15 mouse cellular contexts compared by ENCODE assay signal in genomic region chr9:99872204-99873115, GRCm38 (mm10). TPM values are rescaled to one million over a fixed set of nuclear protein-coding genes. Genes with fewer than 3 reads are reported as not detected.
DNase-seq lines count a peak whose midpoint lies in the region; ATAC-seq lines count a peak whose summit lies in the region.
"Had no signal": no experiment of that assay in that cellular context is flagged by ENCODE, and none has a peak within 500 bp of the region (broad histone marks: within the 10 kb centered on the region; RNA-seq: fewer than 3 reads in every experiment).

No protein-coding gene starts in this region.

- no peak for ATAC-seq in intestine, embryonic 14.5 days (replicated peaks; ENCODE audit: low FRiP score, low TSS enrichment, low read depth)
- ATAC-seq in intestine, embryonic 15.5 days: no peak
- peak; percentile 67 for ATAC-seq in forebrain, embryonic 12.5 days (ENCODE audit: low FRiP score)
- ATAC-seq in limb, embryonic 13.5 days (ENCODE audit: low FRiP score, low read depth): no peak

- H3K27ac ChIP-seq in intestine, embryonic 14.5 days (ENCODE audit: low read depth): no peak overlapping the region
- H3K27ac ChIP-seq in intestine, embryonic 15.5 days: no peak overlapping the region
- H3K27ac ChIP-seq in forebrain, embryonic 12.5 days: no peak overlapping the region
- H3K27ac ChIP-seq in limb, embryonic 13.5 days: no peak overlapping the region
- H3K27ac ChIP-seq: heart, embryonic 15.5 days had no signal

- no peaks in the 10 kb centered on the region for H3K9me3 ChIP-seq in intestine, embryonic 14.5 days (ENCODE audit: control insufficient read depth, low read length)
- no peaks in the 10 kb centered on the region for H3K9me3 ChIP-seq in intestine, embryonic 15.5 days
- H3K9me3 ChIP-seq in forebrain, embryonic 12.5 days: no peaks in the 10 kb centered on the region
- H3K9me3 ChIP-seq in limb, embryonic 13.5 days: no peaks in the 10 kb centered on the region
- H3K9me3 ChIP-seq: heart, embryonic 15.5 days had no signal

- H3K4me2 ChIP-seq in intestine, embryonic 14.5 days (ENCODE audit: low read length): no peak overlapping the region
- H3K4me2 ChIP-seq in intestine, embryonic 15.5 days (replicated peaks): no peak overlapping the region
- H3K4me2 ChIP-seq in forebrain, embryonic 12.5 days: peak overlapping the region; percentile 25
- peak overlapping the region; percentile 31; the same call in 1 of the 2 replicates for H3K4me2 ChIP-seq in limb, embryonic 13.5 days (replicated peaks)

- DNase-seq in intestine, embryonic 14.5 days (ENCODE audit: low spot score): peak; percentile 67
- DNase-seq in retina, embryonic 14.5 days (ENCODE audit: low spot score): peak; percentile 45
- DNase-seq in adrenal gland, postnatal 36 days: no peak
- no peak for DNase-seq in adrenal gland, postnatal 14 days
- no peak for DNase-seq in adrenal gland, postnatal 10 days
- DNase-seq: cerebellum, postnatal 25 days; kidney, adult 8-10 months; layer of hippocampus, adult 9-11 months; lung, postnatal 36 days had no signal

- peaks cover 6% of the 10 kb centered on the region; the same call in 1 of the 2 replicates for H3K4me1 ChIP-seq in intestine, embryonic 14.5 days (replicated peaks; ENCODE audit: control insufficient read depth, insufficient read depth, low read length)
- H3K4me1 ChIP-seq in intestine, embryonic 15.5 days (replicated peaks): peaks cover 24% of the 10 kb centered on the region
- H3K4me1 ChIP-seq in forebrain, embryonic 12.5 days: peaks cover 71% of the 10 kb centered on the region
- H3K4me1 ChIP-seq in limb, embryonic 13.5 days: peaks cover 50% of the 10 kb centered on the region

- peaks cover 100% of the 10 kb centered on the region for H3K27me3 ChIP-seq in intestine, embryonic 14.5 days (replicated peaks; ENCODE audit: control insufficient read depth, insufficient read depth, low read length)
- peaks cover 93% of the 10 kb centered on the region for H3K27me3 ChIP-seq in intestine, embryonic 15.5 days (replicated peaks)
- peaks cover 97% of the 10 kb centered on the region for H3K27me3 ChIP-seq in forebrain, embryonic 12.5 days
- peaks cover 100% of the 10 kb centered on the region for H3K27me3 ChIP-seq in limb, embryonic 13.5 days

- no peak overlapping the region for H3K4me3 ChIP-seq in intestine, embryonic 14.5 days (ENCODE audit: low read depth, low read length)
- no peak overlapping the region for H3K4me3 ChIP-seq in intestine, embryonic 15.5 days (replicated peaks)
- peak overlapping the region; percentile 24 for H3K4me3 ChIP-seq in forebrain, embryonic 12.5 days (replicated peaks)
- H3K4me3 ChIP-seq in limb, embryonic 13.5 days: 0 out of 2 replicates have a peak overlapping the region, but pooled peaks have one; percentile 13
- H3K4me3 ChIP-seq: heart, embryonic 15.5 days had no signal

- no peak overlapping the region for H3K9ac ChIP-seq in intestine, embryonic 14.5 days (ENCODE audit: low read length)
- H3K9ac ChIP-seq in intestine, embryonic 15.5 days: no peak overlapping the region
- no peak overlapping the region for H3K9ac ChIP-seq in forebrain, embryonic 12.5 days
- H3K9ac ChIP-seq in limb, embryonic 13.5 days: no peak overlapping the region
- H3K9ac ChIP-seq: heart, embryonic 15.5 days had no signal

- H3K36me3 ChIP-seq in intestine, embryonic 14.5 days (ENCODE audit: control insufficient read depth, insufficient read depth, low read length): no peaks in the 10 kb centered on the region
- H3K36me3 ChIP-seq in intestine, embryonic 15.5 days: no peaks in the 10 kb centered on the region
- H3K36me3 ChIP-seq in forebrain, embryonic 12.5 days (replicated peaks): no peaks in the 10 kb centered on the region
- H3K36me3 ChIP-seq in limb, embryonic 13.5 days: no peaks in the 10 kb centered on the region
- H3K36me3 ChIP-seq: heart, embryonic 15.5 days had no signal

- 1% methylated on average over 31 of the region's 31 CpGs for WGBS in intestine, embryonic 14.5 days
- WGBS in intestine, embryonic 15.5 days: 2% methylated on average over 31 of the region's 31 CpGs
- WGBS in forebrain, embryonic 12.5 days: under 1% methylated on average over 31 of the region's 31 CpGs
- WGBS in limb, embryonic 13.5 days: 2% methylated on average over 31 of the region's 31 CpGs

RNA-seq across cellular contexts. Expression of gene Sox14, which starts 3.5 kb away (rescaled TPM):
- polyA plus RNA-seq in intestine, embryonic 14.5 days (2014; fragmentation: Nextera tagmentation; extraction: Ambion mirVana): not detected in 2 replicates
- not detected in 2 replicates for polyA plus RNA-seq in intestine, embryonic 15.5 days (2015; fragmentation: Nextera tagmentation; extraction: Ambion mirVana)
- 4.7 and 6.6 TPM in 2 replicates for polyA plus RNA-seq in forebrain, embryonic 12.5 days (2016; fragmentation: Nextera tagmentation; extraction: Ambion mirVana)
- 0.06 and 0.18 TPM in 2 replicates for polyA plus RNA-seq in limb, embryonic 13.5 days (2015; fragmentation: Nextera tagmentation; extraction: Ambion mirVana)
- total RNA-seq in adrenal gland, postnatal 36 days (2021): not detected
- not detected in 2 replicates for total RNA-seq in adrenal gland, postnatal 14 days (2021)
- total RNA-seq in adrenal gland, postnatal 10 days (2021): not detected
- polyA plus RNA-seq: C2C12; heart, embryonic 15.5 days; urinary bladder, adult 2 months had no signal

Comparison
In these comparisons a context has a peak if more than half of its experiments do, and no peak if none do; other contexts are left out.
1. DNase-seq: peak in intestine, embryonic 14.5 days (single experiment) and retina, embryonic 14.5 days (single experiment); none in adrenal gland, postnatal 36 days (0 of 2), adrenal gland, postnatal 14 days (single experiment) and adrenal gland, postnatal 10 days (single experiment).
2. H3K4me2 ChIP-seq: peak in forebrain, embryonic 12.5 days (single experiment) and limb, embryonic 13.5 days (single experiment); none in intestine, embryonic 14.5 days (single experiment) and intestine, embryonic 15.5 days (single experiment).
3. H3K4me3 ChIP-seq: peak in forebrain, embryonic 12.5 days (single experiment) and limb, embryonic 13.5 days (single experiment); none in intestine, embryonic 14.5 days (single experiment) and intestine, embryonic 15.5 days (single experiment).